Mouse (Mus musculus): ENCODE data around the gene Cd37. TPM values are rescaled to one million over a fixed set of nuclear protein-coding genes. Genes with fewer than 3 reads are reported as not detected.

The Cd37 gene
- 598 TPM for polyA plus RNA-seq (2017; shearing (Covaris generic))

GRCm38 (mm10) chr7:45238723-45239496 is at the start of gene Cd37:
Cd37 (minus strand) TSS chr7:45239115.

GRCm38 (mm10) chr7:45277136-45277760 is 38.3 kb upstream of the Cd37 start, which contains the start of gene Slc6a21:
Slc6a21 (plus strand) TSS chr7:45277513.

GRCm38 (mm10) chr7:45240633-45241388 is 1.9 kb upstream of the Cd37 start, which contains the start of gene Slc6a16:
Slc6a16 (plus strand) TSS chr7:45241085.

GRCm38 (mm10) chr7:45215673-45216441 is 23.1 kb downstream of the Cd37 start, which contains the start of gene Tead2:
Tead2 (plus strand) TSS chr7:45215753.

GRCm38 (mm10) chr7:45211851-45212251 is 27.1 kb downstream of the Cd37 start, which contains the start of gene Dkkl1:
Dkkl1 (minus strand) TSS chr7:45212147.

GRCm38 (mm10) chr7:45204380-45205143 is 34.4 kb downstream of the Cd37 start, which contains the start of gene Ccdc155:
Ccdc155 (minus strand) TSS chr7:45204892.

Other genes starting within 250 kb of the Cd37 start
- gene Irf3, start 241.5 kb downstream of the Cd37 start, polyA plus RNA-seq (2017; shearing (Covaris generic)) = 255 TPM
- gene Bcl2l12, start 240.4 kb downstream of the Cd37 start, polyA plus RNA-seq (2017; shearing (Covaris generic)) = 35.2 TPM
- 22.7 TPM for gene Scaf1, start 222.8 kb downstream of the Cd37 start, polyA plus RNA-seq (2017; shearing (Covaris generic))
- 6.3 TPM for gene Rras, start 221.2 kb downstream of the Cd37 start, polyA plus RNA-seq (2017; shearing (Covaris generic))
- gene Prr12, start 186.2 kb downstream of the Cd37 start, polyA plus RNA-seq (2017; shearing (Covaris generic)) = 4.8 TPM
- 148 TPM for gene Nosip, start 176.7 kb downstream of the Cd37 start, polyA plus RNA-seq (2017; shearing (Covaris generic))
- gene Prrg2, start 176.4 kb downstream of the Cd37 start, polyA plus RNA-seq (2017; shearing (Covaris generic)) = 3.3 TPM
- gene Rcn3, start 146.9 kb downstream of the Cd37 start, polyA plus RNA-seq (2017; shearing (Covaris generic)) = 10.8 TPM
- 2.6 TPM for gene Fcgrt, start 135.3 kb downstream of the Cd37 start, polyA plus RNA-seq (2017; shearing (Covaris generic))
- gene Rps11, start 114.7 kb downstream of the Cd37 start, polyA plus RNA-seq (2017; shearing (Covaris generic)) = 3,383 TPM
- gene Rpl13a, start 110.4 kb downstream of the Cd37 start, polyA plus RNA-seq (2017; shearing (Covaris generic)) = 3,108 TPM
- not detected for gene Gm45713, start 102.9 kb downstream of the Cd37 start, polyA plus RNA-seq (2017; shearing (Covaris generic))
- gene Flt3l, start 102.7 kb downstream of the Cd37 start, polyA plus RNA-seq (2017; shearing (Covaris generic)) = 292 TPM
- 59.4 TPM for gene Pih1d1, start 84.8 kb downstream of the Cd37 start, polyA plus RNA-seq (2017; shearing (Covaris generic))
- 67.0 TPM for gene Aldh16a1, start 84.5 kb downstream of the Cd37 start, polyA plus RNA-seq (2017; shearing (Covaris generic))
- not detected for gene Slc17a7, start 75.2 kb downstream of the Cd37 start, polyA plus RNA-seq (2017; shearing (Covaris generic))
- not detected for gene Gfy, start 59.5 kb downstream of the Cd37 start, polyA plus RNA-seq (2017; shearing (Covaris generic))
- gene Pth2, start 58.1 kb downstream of the Cd37 start, polyA plus RNA-seq (2017; shearing (Covaris generic)) = not detected
- gene Ccdc155, start 34.2 kb downstream of the Cd37 start, polyA plus RNA-seq (2017; shearing (Covaris generic)) = 0.32 TPM
- gene Dkkl1, start 27.0 kb downstream of the Cd37 start, polyA plus RNA-seq (2017; shearing (Covaris generic)) = 16.0 TPM
- gene Tead2, start 23.4 kb downstream of the Cd37 start, polyA plus RNA-seq (2017; shearing (Covaris generic)) = 2.9 TPM
- gene Slc6a16, start 2.0 kb upstream of the Cd37 start, polyA plus RNA-seq (2017; shearing (Covaris generic)) = not detected
- not detected for gene Slc6a21, start 38.4 kb upstream of the Cd37 start, polyA plus RNA-seq (2017; shearing (Covaris generic))
- 16.3 TPM for gene Trpm4, start 94.7 kb upstream of the Cd37 start, polyA plus RNA-seq (2017; shearing (Covaris generic))
- gene Hrc, start 96.2 kb upstream of the Cd37 start, polyA plus RNA-seq (2017; shearing (Covaris generic)) = not detected
- gene Ppfia3, start 127.9 kb upstream of the Cd37 start, polyA plus RNA-seq (2017; shearing (Covaris generic)) = not detected
- gene Lin7b, start 131.5 kb upstream of the Cd37 start, polyA plus RNA-seq (2017; shearing (Covaris generic)) = not detected
- 241 TPM for gene Snrnp70, start 156.6 kb upstream of the Cd37 start, polyA plus RNA-seq (2017; shearing (Covaris generic))
- not detected for gene Kcna7, start 166.5 kb upstream of the Cd37 start, polyA plus RNA-seq (2017; shearing (Covaris generic))
- gene Ntf5, start 174.6 kb upstream of the Cd37 start, polyA plus RNA-seq (2017; shearing (Covaris generic)) = 0.41 TPM
- not detected for gene Lhb, start 181.7 kb upstream of the Cd37 start, polyA plus RNA-seq (2017; shearing (Covaris generic))
- 16.5 TPM for gene Gys1, start 195.7 kb upstream of the Cd37 start, polyA plus RNA-seq (2017; shearing (Covaris generic))
- 77.4 TPM for gene Ruvbl2, start 199.0 kb upstream of the Cd37 start, polyA plus RNA-seq (2017; shearing (Covaris generic))
- 2,511 TPM for gene Ftl1, start 220.8 kb upstream of the Cd37 start, polyA plus RNA-seq (2017; shearing (Covaris generic))
- gene Bax, start 227.8 kb upstream of the Cd37 start, polyA plus RNA-seq (2017; shearing (Covaris generic)) = 228 TPM
- gene Tulp2, start 242.8 kb upstream of the Cd37 start, polyA plus RNA-seq (2017; shearing (Covaris generic)) = 1.4 TPM
- gene Gm45808, start 247.7 kb upstream of the Cd37 start, polyA plus RNA-seq (2017; shearing (Covaris generic)) = 0.68 TPM
- gene Dhdh, start 249.7 kb upstream of the Cd37 start, polyA plus RNA-seq (2017; shearing (Covaris generic)) = 0.88 TPM